Mouse (Mus musculus) MEL (cell line): Measurements from ENCODE around the gene Fam71a. TPM values are rescaled to one million over a fixed set of nuclear protein-coding genes. Genes with fewer than 3 reads are reported as not detected.

Experiments used
- DNase-seq: peaks from one replicate; pipeline ENCODE4 v3.0.0; 2011; ENCODE audit warnings: low read depth, low spot score
- H3K27ac ChIP-seq: 2 replicates; pipeline ENCODE4 v1.5.1; 2012; ENCODE audit warnings: low read depth, mild to moderate bottlenecking, control low read depth, low read length, moderate library complexity; ENCODE audit not compliant: control insufficient read depth
- H3K27me3 ChIP-seq, 2 experiments: fragments of 150-350 bp in 1 of 2; sonication (generic) in 1 of 2; 2 replicates each; pipeline ENCODE4 v1.6.1; 2012; ENCODE audit warnings: low read length in 2 of 2, mild to moderate bottlenecking in 2 of 2, improper control_type of control experiment in 1 of 2, moderate library complexity in 1 of 2; ENCODE audit not compliant: insufficient read depth in 2 of 2, control insufficient read depth in 1 of 2
- H3K36me3 ChIP-seq, 2 experiments: 2 replicates each; pipeline ENCODE4 v1.6.1; 2012 to 2014; ENCODE audit warnings: low read length in 2 of 2, improper control_type of control experiment in 1 of 2, inconsistent platforms in 1 of 2, mild to moderate bottlenecking in 1 of 2; ENCODE audit not compliant: insufficient read depth in 2 of 2, control insufficient read depth in 1 of 2
- H3K4me1 ChIP-seq, 2 experiments: fragments of 150-350 bp in 1 of 2; sonication (generic) in 1 of 2; 2 replicates each; pipeline ENCODE4 v1.6.1; 2012; ENCODE audit warnings: low read length in 2 of 2, improper control_type of control experiment in 1 of 2, mild to moderate bottlenecking in 1 of 2; ENCODE audit not compliant: insufficient read depth in 2 of 2, control insufficient read depth in 1 of 2
- H3K4me3 ChIP-seq, 2 experiments: fragments of 150-350 bp in 1 of 2; sonication (generic) in 1 of 2; 2 replicates each; pipeline ENCODE4 v1.5.1; 2012; ENCODE audit warnings: low read depth in 2 of 2, low read length in 2 of 2, mild to moderate bottlenecking in 2 of 2, moderate library complexity in 2 of 2, control low read depth in 1 of 2, improper control_type of control experiment in 1 of 2; ENCODE audit not compliant: control insufficient read depth in 1 of 2, insufficient read depth in 1 of 2
- H3K79me2 ChIP-seq: 2 replicates; pipeline ENCODE4 v1.6.1; 2012; ENCODE audit warnings: mild to moderate bottlenecking, low read length, moderate library complexity; ENCODE audit not compliant: control insufficient read depth, poor library complexity, insufficient read depth
- H3K9ac ChIP-seq: 2 replicates; pipeline ENCODE4 v1.6.1; 2012; ENCODE audit warnings: low read depth, mild to moderate bottlenecking, control low read depth, low read length, moderate library complexity; ENCODE audit not compliant: control insufficient read depth, poor library complexity, severe bottlenecking
- H3K9me3 ChIP-seq: fragments of 150-350 bp; sonication (generic); replicated peaks from 2 replicates; pipeline ENCODE4 v1.6.1; 2012; ENCODE audit warnings: mild to moderate bottlenecking, low read length, improper control_type of control experiment, moderate library complexity; ENCODE audit not compliant: insufficient read depth
- BHLHE40 ChIP-seq: IDR thresholded peaks from 2 replicates; pipeline ENCODE4 v1.6.1; 2012; ENCODE audit warnings: low read depth, mild to moderate bottlenecking, inconsistent platforms, low read length, improper control_type of control experiment, borderline replicate concordance
- CHD2 ChIP-seq: IDR thresholded peaks from 2 replicates; pipeline ENCODE4 v1.6.1; 2011; ENCODE audit warnings: low read length, improper control_type of control experiment
- E2F4 ChIP-seq: IDR thresholded peaks from 2 replicates; pipeline ENCODE4 v1.6.1; 2011; ENCODE audit warnings: low read depth, low read length, improper control_type of control experiment, borderline replicate concordance
- ETS1 ChIP-seq: IDR thresholded peaks from 2 replicates; pipeline ENCODE4 v1.6.1; 2012; ENCODE audit warnings: low read depth, mild to moderate bottlenecking, inconsistent platforms, low read length, improper control_type of control experiment, moderate library complexity
- GABPA ChIP-seq: IDR thresholded peaks from 2 replicates; pipeline ENCODE4 v1.6.1; 2012; ENCODE audit warnings: low read depth, mild to moderate bottlenecking, inconsistent platforms, low read length, improper control_type of control experiment, moderate library complexity
- MAFK ChIP-seq: IDR thresholded peaks from 2 replicates; pipeline ENCODE4 v1.6.1; 2011; ENCODE audit warnings: low read depth, mild to moderate bottlenecking, low read length, improper control_type of control experiment, borderline replicate concordance
- MEF2A ChIP-seq: IDR thresholded peaks from 2 replicates; pipeline ENCODE4 v1.6.1; 2014; ENCODE audit warnings: low read depth, mild to moderate bottlenecking, inconsistent platforms, low read length, improper control_type of control experiment; ENCODE audit not compliant: poor library complexity, insufficient replicate concordance, severe bottlenecking; ENCODE audit errors: extremely low read depth
- MXI1 ChIP-seq: IDR thresholded peaks from 2 replicates; pipeline ENCODE4 v1.6.1; 2011; ENCODE audit warnings: mild to moderate bottlenecking, low read depth, low read length, improper control_type of control experiment
- MYC ChIP-seq: IDR thresholded peaks from 2 replicates; pipeline ENCODE4 v1.6.1; 2011; ENCODE audit warnings: low read depth, mild to moderate bottlenecking, low read length, improper control_type of control experiment, moderate library complexity
- NRF1 ChIP-seq: IDR thresholded peaks from 2 replicates; pipeline ENCODE4 v1.6.1; 2014; ENCODE audit warnings: low read depth, mild to moderate bottlenecking, inconsistent platforms, low read length, improper control_type of control experiment, moderate library complexity; ENCODE audit not compliant: poor library complexity, insufficient read depth, severe bottlenecking
- POLR2AphosphoS2 ChIP-seq: IDR thresholded peaks from 2 replicates; pipeline ENCODE4 v1.6.1; 2011; ENCODE audit warnings: low read length, improper control_type of control experiment
- RAD21 ChIP-seq: IDR thresholded peaks from 2 replicates; pipeline ENCODE4 v1.6.1; 2011; ENCODE audit warnings: mild to moderate bottlenecking, low read depth, low read length, improper control_type of control experiment
- SIN3A ChIP-seq: IDR thresholded peaks from 2 replicates; pipeline ENCODE4 v1.6.1; 2012; ENCODE audit warnings: low read length, improper control_type of control experiment, inconsistent platforms
- SMC3 ChIP-seq: IDR thresholded peaks from 2 replicates; pipeline ENCODE4 v1.6.1; 2011; ENCODE audit warnings: low read depth, low read length, improper control_type of control experiment
- TAL1 ChIP-seq: IDR thresholded peaks from 2 replicates; pipeline ENCODE4 v1.6.1; 2012; ENCODE audit warnings: mild to moderate bottlenecking, inconsistent platforms, low read length, moderate library complexity, mixed read lengths
- UBTF ChIP-seq: IDR thresholded peaks from 2 replicates; pipeline ENCODE4 v1.6.1; 2012; ENCODE audit warnings: low read depth, mild to moderate bottlenecking, inconsistent platforms, low read length, improper control_type of control experiment, moderate library complexity, borderline replicate concordance; ENCODE audit not compliant: insufficient read depth
- ZKSCAN1 ChIP-seq: IDR thresholded peaks from 2 replicates; pipeline ENCODE4 v1.6.1; 2012; ENCODE audit warnings: low read depth, mild to moderate bottlenecking, inconsistent platforms, low read length, improper control_type of control experiment, moderate library complexity
- ZMIZ1 ChIP-seq: IDR thresholded peaks from 2 replicates; pipeline ENCODE4 v1.6.1; 2012; ENCODE audit warnings: low read depth, mild to moderate bottlenecking, inconsistent platforms, low read length, improper control_type of control experiment, moderate library complexity
- polyA plus RNA-seq, 2 experiments: library from polyadenylated mRNA; stranded (reverse) in 1 of 2; unstranded in 1 of 2; fragments of >175 nt in 1 of 2; fragments of >200 nt in 1 of 2; gene quantifications; 2 replicates each; pipeline versions ENCODE4 v1.2.1 to v1.2.4; 2012; ENCODE audit warnings: low replicate concordance in 2 of 2, low read depth in 1 of 2; ENCODE audit not compliant: insufficient read length in 2 of 2, insufficient read depth in 1 of 2, missing spikeins in 1 of 2
- total RNA-seq: library from RNA; depleted of rRNA; stranded (reverse); fragments of 300-350 nt; gene quantifications from 2 replicates; pipeline ENCODE4 v1.2.3, GENCODE M21; 2012

The Fam71a gene
- total and polyA plus RNA-seq, 3 experiments = not detected

GRCm38 (mm10) chr1:191192213-191192612 is 27.6 kb upstream of the Fam71a start:
- Histone ChIP-seq H3K9ac (no peak overlapping the region), H3K27ac (no peak overlapping the region), H3K27me3 (peaks cover 22 to 39% of the 10 kb centered on the region in 2 experiments), H3K4me1 (peaks cover 0 to 6% of the 10 kb centered on the region in 2 experiments; a peak in 1 of 4 replicates), H3K4me3 (no peak overlapping the region), H3K79me2 (no peaks in the 10 kb centered on the region), H3K36me3 (no peaks in the 10 kb centered on the region), H3K9me3 (no peaks in the 10 kb centered on the region)
- DNase-seq = no peak
- TF ChIP-seq CHD2 (no peak), TAL1 (no peak), ZMIZ1 (no peak), ZKSCAN1 (no peak), MAFK (no peak)
- TF ChIP-seq, all 39 proteins: peak for 0

GRCm38 (mm10) chr1:191189671-191190372 is 25.2 kb upstream of the Fam71a start:
- Histone ChIP-seq H3K4me1 (peaks cover 0 to 6% of the 10 kb centered on the region in 2 experiments; a peak in 1 of 4 replicates), H3K9me3 (no peaks in the 10 kb centered on the region), H3K27me3 (peaks cover 25 to 39% of the 10 kb centered on the region in 2 experiments), H3K36me3 (no peaks in the 10 kb centered on the region), H3K9ac (no peak overlapping the region), H3K79me2 (no peaks in the 10 kb centered on the region), H3K4me3 (no peak overlapping the region), H3K27ac (no peak overlapping the region)
- TF ChIP-seq GABPA (no peak), BHLHE40 (no peak), E2F4 (no peak), ZKSCAN1 (no peak), MXI1 (no peak), CHD2 (no peak), POLR2AphosphoS2 (no peak), UBTF (no peak), SMC3 (no peak), ZMIZ1 (no peak), MYC (no peak), ETS1 (no peak), MEF2A (no peak), RAD21 (no peak), SIN3A (no peak), NRF1 (no peak)
- DNase-seq = no peak
